Mouse (Mus musculus) right cerebral cortex, postnatal 10 days (tissue): ENCODE data around the gene Slc22a5.

Source experiments
- DNase-seq, 2 experiments: peaks; one replicate each; pipeline ENCODE4 v3.0.0; 2021; ENCODE audit warnings: low spot score in 2 of 2

Gene Slc22a5

GRCm38 (mm10) chr11:53841514-53841913 is 49.9 kb downstream of the Slc22a5 start:
- DNase-seq = no peak

GRCm38 (mm10) chr11:53839663-53840642 is 51.5 kb downstream of the Slc22a5 start:
- no peak for DNase-seq

GRCm38 (mm10) chr11:53839147-53839546 is 52.3 kb downstream of the Slc22a5 start:
- no peak for DNase-seq

DNA sequence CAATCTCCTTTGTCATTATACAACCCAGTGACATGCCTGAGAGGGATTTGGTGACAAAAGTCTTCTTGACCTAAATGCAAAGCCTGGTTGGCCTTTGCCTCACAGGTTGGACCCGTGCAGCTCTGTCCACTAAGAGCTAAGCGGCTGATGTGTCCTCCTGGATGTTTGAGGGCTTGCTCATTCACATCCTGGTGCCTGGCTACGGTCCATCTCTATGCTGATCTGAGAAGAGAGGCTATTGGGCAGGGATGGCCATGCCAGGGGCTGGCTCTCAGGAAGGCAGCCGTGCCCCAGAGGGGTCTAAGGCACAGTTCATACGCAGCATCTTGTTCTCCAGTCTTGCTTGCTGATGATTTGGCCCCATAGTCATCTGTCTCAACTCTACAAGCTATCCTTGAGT is 53.7 kb downstream of the Slc22a5 start:
- no peak for DNase-seq

DNA sequence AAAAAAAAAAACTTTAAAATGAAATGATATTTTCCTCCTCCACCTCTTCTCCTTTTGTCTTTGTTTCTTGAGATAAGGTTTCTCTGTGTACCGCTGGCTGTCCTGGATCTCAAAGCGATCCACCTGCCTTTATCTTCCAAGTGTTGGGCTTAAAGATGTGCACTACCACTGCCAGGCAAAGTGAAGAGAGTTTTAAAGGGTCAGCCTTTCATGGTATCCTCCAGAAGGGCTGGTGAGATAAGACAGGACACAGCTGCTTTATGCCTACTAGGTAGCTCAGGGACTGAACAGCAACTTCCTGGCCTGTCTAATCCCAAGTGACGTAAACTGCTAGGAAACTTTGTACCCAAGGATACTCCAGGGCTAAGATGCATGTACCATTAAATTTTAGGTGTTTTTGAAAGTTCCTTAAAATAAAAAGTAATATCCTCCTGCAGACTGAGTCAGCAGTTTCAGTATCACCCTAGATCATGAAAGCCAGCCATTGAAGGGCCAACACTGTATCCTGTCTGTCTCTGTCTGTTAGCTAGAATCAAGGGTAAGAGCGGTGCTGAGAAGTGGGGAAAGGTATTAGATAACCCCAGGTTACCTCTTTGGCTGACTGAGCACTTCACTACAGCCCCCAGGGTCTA is 56.0 kb downstream of the Slc22a5 start:
- DNase-seq = no peak

GRCm38 (mm10) chr11:53825409-53825808 is 66.1 kb downstream of the Slc22a5 start:
- no peak for DNase-seq

DNA sequence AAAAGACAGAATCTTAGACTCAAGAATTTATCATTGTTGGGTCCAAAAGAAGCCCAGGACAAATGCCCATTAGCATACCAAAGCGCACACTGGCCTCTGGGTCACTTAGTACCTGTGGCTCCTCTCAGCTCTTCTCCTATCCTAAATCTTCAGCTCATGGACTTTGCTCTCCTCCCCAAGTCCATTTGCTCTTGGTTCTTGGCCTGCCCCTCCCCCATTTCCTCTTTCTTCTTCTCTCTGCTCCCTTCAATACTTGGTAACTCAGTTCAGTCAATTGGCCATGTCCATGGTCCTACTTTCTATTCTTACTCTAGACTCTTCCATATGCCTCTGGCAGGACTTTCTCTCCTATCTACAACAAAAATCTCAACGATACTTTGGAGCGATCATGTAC is 69.5 kb downstream of the Slc22a5 start:
- DNase-seq = no peak

GRCm38 (mm10) chr11:53821230-53821944 is 70.1 kb downstream of the Slc22a5 start:
- no peak for DNase-seq

- no peak for DNase-seq
Observed at GRCm38 (mm10) chr11:53820516-53821170, 70.8 kb downstream of the Slc22a5 start.

DNA sequence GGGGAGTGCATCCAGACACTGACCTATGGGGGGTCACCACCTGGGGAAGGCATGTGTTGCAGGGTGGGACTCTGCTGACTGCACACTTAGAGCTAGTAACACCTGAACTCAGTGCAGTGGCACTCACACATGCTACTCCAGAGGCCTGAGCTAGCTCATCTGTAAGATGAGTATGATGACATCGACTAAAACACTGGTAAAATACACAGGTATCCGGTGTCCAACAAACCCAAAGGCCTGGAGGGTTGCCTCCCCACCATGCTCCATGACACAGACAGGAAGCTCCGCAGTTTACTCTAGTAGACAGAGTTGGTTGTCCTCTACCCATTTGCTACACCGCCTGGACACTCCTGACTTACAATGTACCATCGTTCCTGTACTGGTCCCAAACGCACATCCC is 71.9 kb downstream of the Slc22a5 start:
- no peak for DNase-seq

GRCm38 (mm10) chr11:53818794-53819193 is 72.7 kb downstream of the Slc22a5 start:
- DNase-seq = no peak

GRCm38 (mm10) chr11:53816841-53817375 is 74.6 kb downstream of the Slc22a5 start:
- no peak for DNase-seq

DNA sequence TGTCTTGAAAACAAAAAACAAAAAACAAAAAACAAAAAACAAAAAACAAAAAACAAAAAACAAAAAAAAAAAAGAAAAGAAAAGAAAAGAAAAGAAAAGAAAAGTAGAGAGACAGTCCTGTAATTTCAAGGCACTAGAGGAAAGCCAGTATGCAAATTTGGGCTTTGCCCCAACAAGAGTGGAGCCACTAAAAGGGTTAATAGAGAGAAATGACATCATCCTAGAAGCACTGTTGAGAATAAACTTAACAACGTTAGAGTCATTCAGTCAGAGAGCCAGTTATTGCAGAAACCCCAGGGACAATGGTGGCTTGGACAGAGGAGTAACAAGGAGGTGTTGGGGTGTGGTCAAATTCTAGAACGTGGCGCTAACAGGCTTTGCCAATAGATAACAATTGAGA is 76.7 kb downstream of the Slc22a5 start:
- no peak for DNase-seq
